8 mouse cellular contexts compared by ENCODE assay signal in the genomic region with DNA sequence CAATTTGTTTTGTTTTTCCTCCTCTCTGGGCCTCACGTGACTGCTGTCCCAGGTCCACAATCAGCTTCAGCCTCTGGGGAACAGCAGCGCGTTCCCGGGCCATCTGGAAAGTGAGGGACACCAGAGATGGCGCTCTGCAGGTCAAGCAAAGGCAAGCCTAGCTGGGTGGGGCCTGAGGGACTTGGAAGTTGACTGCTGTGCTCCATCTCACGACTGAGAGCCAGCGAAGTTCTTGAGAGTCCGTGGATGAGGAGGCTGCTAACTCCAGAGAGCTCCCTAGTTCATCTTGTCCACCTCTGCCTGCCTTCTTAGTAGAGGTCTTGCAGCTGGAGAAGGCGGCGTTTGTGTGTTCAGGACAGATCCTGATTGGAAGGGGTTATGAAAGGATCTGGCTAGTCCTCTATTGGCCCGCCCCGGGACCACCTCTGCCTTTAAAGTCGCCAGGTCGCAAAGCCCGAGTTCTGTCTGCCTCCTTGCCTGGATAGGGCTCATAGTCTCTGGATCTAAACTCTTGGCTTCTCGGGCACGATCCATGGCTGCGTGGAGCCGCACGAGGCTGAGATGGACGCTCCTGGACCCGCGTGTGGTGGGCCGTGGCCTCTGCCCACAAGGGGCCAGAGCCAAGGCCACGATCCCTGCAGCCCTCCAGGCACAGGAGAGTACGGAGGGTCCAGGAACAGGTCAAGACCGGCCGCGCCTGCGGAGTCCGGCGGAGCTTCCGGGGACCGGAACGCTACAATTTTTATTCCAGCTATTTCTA. TPM values are rescaled to one million over a fixed set of nuclear protein-coding genes. Genes with fewer than 3 reads are reported as not detected.
DNase-seq lines count a peak whose midpoint lies in the region; ATAC-seq lines count a peak whose summit lies in the region.

Gene Cyp27a1 (plus strand): TSS at position 476 of the 760 bp plus-strand sequence.

- peak within 1 kb of the TSS; percentile 44 for H3K4me3 ChIP-seq in hindbrain, embryonic 13.5 days
- H3K4me3 ChIP-seq in macrophage (ENCODE audit: inconsistent target), result peak within 1 kb of the TSS; percentile 47

- WGBS in hindbrain, embryonic 13.5 days, result 2% methylated on average over 35 of the region's 35 CpGs
- WGBS in macrophage (ENCODE audit: missing documents), result 6% methylated on average over 35 of the region's 35 CpGs

- no peak within 1 kb of the TSS for H3K27ac ChIP-seq in hindbrain, embryonic 13.5 days
- peak within 1 kb of the TSS; percentile 83 for H3K27ac ChIP-seq in macrophage

- H3K4me2 ChIP-seq in hindbrain, embryonic 13.5 days, result peak within 1 kb of the TSS; percentile 88

- peak within 1 kb of the TSS; percentile 73 for H3K9ac ChIP-seq in hindbrain, embryonic 13.5 days

- no peak for ATAC-seq in hindbrain, embryonic 13.5 days (ENCODE audit: low FRiP score)

- H3K4me1 ChIP-seq in hindbrain, embryonic 13.5 days (replicated peaks), result peaks cover 14% of the 10 kb centered on the region

- no peaks in the 10 kb centered on the region for H3K9me3 ChIP-seq in hindbrain, embryonic 13.5 days

- peaks cover 44% of the 10 kb centered on the region; the same call in 1 of the 2 replicates for H3K79me2 ChIP-seq in macrophage (ENCODE audit: inconsistent target)

- no peaks in the 10 kb centered on the region for H3K36me3 ChIP-seq in hindbrain, embryonic 13.5 days
- no peaks in the 10 kb centered on the region for H3K36me3 ChIP-seq in macrophage (ENCODE audit: inconsistent target)

- H3K27me3 ChIP-seq in hindbrain, embryonic 13.5 days, result peaks cover 17% of the 10 kb centered on the region

- DNase-seq in adrenal gland, adult (ENCODE audit: inconsistent age in 2 of 2, low spot score in 1 of 2), result peak; percentile 70 to 84
- peak; percentile 19 to 38 for DNase-seq in cerebellum, postnatal 25 days
- DNase-seq in gastrocnemius, adult 8-10 months (ENCODE audit: low spot score in 2 of 2), result peak; percentile 80 to 81
- peak; percentile 16 to 26 for DNase-seq in left cerebral cortex, adult 18-20 months (ENCODE audit: low spot score in 2 of 2)
- peak; percentile 69 for DNase-seq in retina, postnatal 1 day
- no peak for DNase-seq in thymus, postnatal 14 days

RNA-seq across cellular contexts. Expression of gene Cyp27a1, which starts in this region (rescaled TPM):
- 10 to 100 TPM; 44.3 to 72.8 (median 67.1) TPM for total RNA-seq in gastrocnemius, adult 8-10 months (2022)
- 2.1 TPM in 2 replicates for polyA plus RNA-seq in hindbrain, embryonic 13.5 days (2015; fragmentation: Nextera tagmentation; extraction: Ambion mirVana)
- total RNA-seq in left cerebral cortex, adult 18-20 months (2021), result 1 to 10 TPM; 4.2 to 4.8 TPM
- 100 to 1,000 TPM in 22 of 26 experiments, 10 to 100 TPM in 4; 49.9 to 682 (median 176) TPM for total RNA-seq in macrophage (2018; cell fraction: chromatin; rRNA removed)
- total RNA-seq in macrophage (2018; cell fraction: cytosol; rRNA removed), result 10 to 100 TPM in 24 of 26 experiments, 1 to 10 TPM in 2; 7.6 to 80.2 (median 32.6) TPM
- 100 to 1,000 TPM in 12 of 26 experiments, 10 to 100 TPM in 14; 23.6 to 520 (median 98.6) TPM for total RNA-seq in macrophage (2018; cell fraction: nucleus; rRNA removed)
- polyA plus RNA-seq in macrophage (2018), result 10.0 to 133 TPM (median 56.9 TPM) in 3 replicates

Comparison
In these comparisons a context has a peak if more than half of its experiments do, and no peak if none do; other contexts are left out.
1. RNA of gene Cyp27a1 (total RNA-seq): 44.3 to 72.8 TPM in gastrocnemius, adult 8-10 months; 4.2 to 4.8 TPM in left cerebral cortex, adult 18-20 months; every median in the first group is over 4 times any median in the second.